Mouse (Mus musculus) intestine, postnatal 0 days (tissue): Measurements from ENCODE around the gene Mex3d. TPM values are rescaled to one million over a fixed set of nuclear protein-coding genes. Genes with fewer than 3 reads are reported as not detected.

Source experiments
- ATAC-seq: fragments of 200-750 bp; cut with Nextera tagmentation; 2 replicates; pipeline ENCODE4 v1.8.0; 2017; ENCODE audit warnings: mild to moderate bottlenecking, moderate TSS enrichment, moderate library complexity
- H3K27ac ChIP-seq: fragments of 300-500 bp; sonication (generic); 2 replicates; pipeline ENCODE4 v1.5.1; 2014; ENCODE audit warnings: mild to moderate bottlenecking, low read depth, low read length, moderate library complexity
- H3K27me3 ChIP-seq: fragments of 300-500 bp; sonication (generic); replicated peaks from 2 replicates; pipeline ENCODE4 v1.6.1; 2014; ENCODE audit warnings: low read length, mixed read lengths; ENCODE audit not compliant: control insufficient read depth, insufficient read depth
- H3K36me3 ChIP-seq: fragments of 300-500 bp; sonication (generic); 2 replicates; pipeline ENCODE4 v1.6.1; 2014; ENCODE audit warnings: mild to moderate bottlenecking, moderate library complexity; ENCODE audit not compliant: control insufficient read depth, insufficient read depth
- H3K4me1 ChIP-seq: fragments of 300-500 bp; sonication (generic); replicated peaks from 2 replicates; pipeline ENCODE4 v1.6.1; 2014; ENCODE audit warnings: antibody characterized with exemption, low read length, mixed read lengths; ENCODE audit not compliant: control insufficient read depth, insufficient read depth
- H3K4me2 ChIP-seq: fragments of 300-500 bp; sonication (generic); replicated peaks from 2 replicates; pipeline ENCODE4 v1.6.1; 2014; ENCODE audit warnings: low read depth, mild to moderate bottlenecking, moderate library complexity
- H3K4me3 ChIP-seq: fragments of 300-500 bp; sonication (generic); 2 replicates; pipeline ENCODE4 v1.5.1; 2014; ENCODE audit warnings: low read depth, low read length
- H3K9ac ChIP-seq: fragments of 300-500 bp; sonication (generic); 2 replicates; pipeline ENCODE4 v1.6.1; 2014; ENCODE audit warnings: mild to moderate bottlenecking, low read depth, low read length
- H3K9me3 ChIP-seq: fragments of 300-500 bp; sonication (generic); 2 replicates; pipeline ENCODE4 v1.6.1; 2016; ENCODE audit warnings: mixed run types; ENCODE audit not compliant: control insufficient read depth
- CTCF ChIP-seq: sonication (generic); IDR thresholded peaks from 2 replicates; pipeline ENCODE4 v1.5.1; 2016; ENCODE audit warnings: low read depth, mild to moderate bottlenecking, control low read depth, antibody characterized with exemption, moderate library complexity
- WGBS: fragments of 180-500 bp; shearing (Covaris S2); extraction: QIAGEN DNeasy Blood & Tissue Kit; methylation state at CpG from one replicate; pipeline ENCODE4 v1.1.7; 2014; 5-methylcytosine and 5-hydroxymethylcytosine counted together
- polyA plus RNA-seq: library from polyadenylated mRNA; unstranded; fragments of >200 nt; fragmentation: Nextera tagmentation; extraction: Ambion mirVana; gene quantifications from 2 replicates; pipeline ENCODE4 v1.2.1, GENCODE M21; 2015

Gene Mex3d
- polyA plus RNA-seq, 1 experiment from 2014 or later = 4.2 TPM

DNA sequence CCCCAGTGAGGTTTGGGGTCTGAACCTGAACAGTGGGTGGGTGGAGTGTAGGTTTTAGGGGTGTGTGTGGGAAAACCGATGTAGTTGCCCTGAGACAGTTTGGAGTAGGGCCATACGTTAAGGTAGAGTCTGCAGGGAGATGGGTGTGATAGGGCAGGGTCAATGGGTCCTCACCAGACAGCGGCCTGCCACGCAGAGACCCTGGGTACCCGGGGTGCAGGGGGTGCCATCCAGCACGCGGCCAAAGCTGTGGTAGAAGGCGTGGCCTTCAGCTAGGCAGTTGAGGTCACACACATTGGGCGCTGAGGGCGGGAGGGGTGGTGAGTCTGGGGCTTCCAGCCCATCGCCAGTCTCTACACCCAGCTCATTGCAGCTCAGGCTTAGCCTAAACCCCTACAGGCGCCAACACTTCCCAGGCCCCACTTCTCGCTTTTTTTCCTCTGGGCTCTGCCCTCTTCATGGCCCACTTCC lies 44.0 kb downstream of the Mex3d start:
- peaks cover 3% of the 10 kb centered on the region; the same call in 1 of the 2 replicates for H3K36me3 ChIP-seq
- H3K27ac ChIP-seq = 0 out of 2 replicates have a peak overlapping the region, but pooled peaks have one; percentile 72
- no peaks in the 10 kb centered on the region for H3K9me3 ChIP-seq
- no peak overlapping the region for H3K4me3 ChIP-seq
- peak overlapping the region; percentile 61 for H3K4me2 ChIP-seq
- WGBS = 38% methylated on average over 13 of the region's 13 CpGs
- no peak for TF ChIP-seq CTCF
- no peak overlapping the region for H3K9ac ChIP-seq
- no peak for ATAC-seq
- peaks cover 24% of the 10 kb centered on the region for H3K4me1 ChIP-seq
- peaks cover 19% of the 10 kb centered on the region for H3K27me3 ChIP-seq

DNA sequence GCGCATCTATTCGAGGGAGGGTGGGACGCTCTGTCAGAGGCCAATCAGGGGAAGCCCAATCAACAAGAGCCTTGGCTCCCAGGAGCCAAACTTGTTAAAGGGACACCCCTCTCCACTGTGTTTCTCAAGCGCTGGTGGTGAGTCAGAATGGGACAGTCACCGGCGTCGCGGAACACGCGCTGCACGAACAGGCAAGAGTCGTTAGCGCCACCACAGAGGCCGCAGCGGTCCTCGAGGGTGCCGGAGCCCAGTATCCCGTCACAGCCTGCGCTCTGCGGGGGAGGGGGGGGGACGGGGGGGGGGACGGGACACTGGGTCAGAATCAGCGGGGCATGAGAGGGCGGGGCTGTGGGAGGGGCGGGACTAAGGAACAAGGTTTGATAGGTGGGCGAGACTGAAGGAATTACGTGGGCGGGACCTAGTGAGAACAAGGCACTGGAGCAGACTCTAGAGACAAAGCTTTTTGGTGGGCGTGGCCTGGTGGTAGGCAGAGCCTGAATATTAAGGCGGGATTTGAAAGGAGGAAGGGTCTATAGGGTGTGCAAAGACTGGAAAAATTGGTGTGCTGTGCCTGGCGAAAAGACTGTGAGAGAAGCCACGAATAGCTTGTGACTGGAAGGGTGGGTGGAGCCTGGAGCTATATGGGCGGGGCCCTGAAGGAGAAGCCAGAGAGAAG lies 44.6 kb downstream of the Mex3d start:
- 0 out of 2 replicates have a peak overlapping the region, but pooled peaks have one; percentile 23 for H3K9ac ChIP-seq

DNA sequence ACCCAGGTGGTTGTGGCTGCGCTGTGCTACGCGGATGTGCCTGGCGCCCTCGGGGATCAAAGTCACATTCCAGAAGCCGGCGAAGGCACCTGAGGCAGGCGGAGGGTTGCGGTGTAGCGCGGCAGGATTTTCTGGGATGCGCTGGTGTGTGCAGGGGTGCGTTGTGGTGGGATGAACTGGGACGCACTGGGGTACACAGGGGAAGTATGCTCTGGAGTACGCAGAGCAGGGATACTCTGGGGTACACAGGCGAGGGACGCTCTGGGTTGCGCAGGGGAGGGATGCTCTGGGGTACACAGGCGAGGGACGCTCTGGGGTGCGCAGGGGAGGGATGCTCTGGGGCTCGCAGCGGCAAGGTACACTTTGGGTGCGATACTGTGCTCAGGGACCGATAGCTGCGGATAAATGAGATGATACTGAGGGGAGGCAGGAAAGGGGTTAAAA lies 45.1 kb downstream of the Mex3d start:
- no peaks in the 10 kb centered on the region for H3K9me3 ChIP-seq
- H3K4me2 ChIP-seq = peak overlapping the region; percentile 61
- no peak overlapping the region for H3K27ac ChIP-seq
- WGBS = 4% methylated on average over 26 of the region's 26 CpGs
- no peak for ATAC-seq
- no peak for TF ChIP-seq CTCF
- H3K36me3 ChIP-seq = peaks cover 3% of the 10 kb centered on the region; the same call in 1 of the 2 replicates
- peaks cover 20% of the 10 kb centered on the region for H3K4me1 ChIP-seq
- peak overlapping the region; percentile 27 for H3K4me3 ChIP-seq
- peaks cover 19% of the 10 kb centered on the region for H3K27me3 ChIP-seq
- 0 out of 2 replicates have a peak overlapping the region, but pooled peaks have one; percentile 23 for H3K9ac ChIP-seq

More for the DNA sequence above, 44.6 kb downstream of the Mex3d start:
- peaks cover 3% of the 10 kb centered on the region; the same call in 1 of the 2 replicates for H3K36me3 ChIP-seq
- ATAC-seq = peak; percentile 7; the same call in 1 of the 2 replicates
- H3K27me3 ChIP-seq = peaks cover 19% of the 10 kb centered on the region
- WGBS = 1% methylated on average over 28 of the region's 33 CpGs
- peaks cover 23% of the 10 kb centered on the region for H3K4me1 ChIP-seq
- no peaks in the 10 kb centered on the region for H3K9me3 ChIP-seq
- no peak overlapping the region for H3K27ac ChIP-seq
- TF ChIP-seq CTCF = 0 out of 2 replicates have a peak, but pooled peaks have one; percentile 4
- H3K4me2 ChIP-seq = peak overlapping the region; percentile 61
- H3K4me3 ChIP-seq = peak overlapping the region; percentile 27

DNA sequence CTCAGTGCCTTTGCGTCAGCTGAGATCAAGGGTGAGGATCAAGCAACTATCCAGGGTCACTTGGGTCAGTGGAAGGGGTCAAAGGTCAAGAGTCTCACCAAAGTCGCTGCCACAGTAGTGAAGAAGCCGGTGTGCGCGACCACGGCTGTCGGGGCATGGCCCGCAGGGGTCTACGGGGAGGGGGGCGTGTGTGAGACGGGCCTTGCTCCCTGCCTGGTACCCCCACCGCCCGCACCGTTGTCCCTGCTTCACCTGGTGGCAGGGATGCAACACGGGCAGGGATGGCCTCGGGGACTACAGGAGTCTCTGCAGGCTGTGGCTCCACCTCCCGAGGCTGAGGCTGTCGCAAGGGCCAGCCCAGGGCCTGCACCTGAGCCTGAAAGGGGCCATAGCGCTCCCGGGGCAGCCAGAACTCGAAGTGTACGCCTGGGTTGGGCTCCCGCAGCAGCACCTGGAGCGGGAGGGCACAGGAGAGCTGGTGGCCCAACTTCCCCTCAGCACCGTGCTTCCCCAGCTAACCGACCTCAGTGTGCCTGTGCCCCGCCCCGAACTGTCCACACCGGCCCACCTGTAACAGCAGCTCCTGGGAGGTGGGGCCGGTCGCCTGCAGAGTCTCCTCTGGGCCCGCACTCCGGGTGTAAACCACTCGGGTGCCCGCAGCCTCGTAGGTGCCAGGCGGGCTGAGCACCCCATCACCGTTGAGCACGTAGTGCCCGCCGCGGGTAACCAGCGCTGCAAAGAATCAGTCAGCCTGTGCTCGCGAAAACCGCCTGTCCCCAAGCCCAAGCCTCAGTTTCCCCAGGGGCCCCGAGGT lies 45.8 kb downstream of the Mex3d start:
- Histone ChIP-seq H3K36me3 (peaks cover 3% of the 10 kb centered on the region; the same call in 1 of the 2 replicates), H3K9me3 (no peaks in the 10 kb centered on the region), H3K4me1 (peaks cover 20% of the 10 kb centered on the region), H3K27me3 (peaks cover 19% of the 10 kb centered on the region), H3K27ac (no peak overlapping the region), H3K4me3 (peak overlapping the region; percentile 27), H3K4me2 (peak overlapping the region; percentile 61), H3K9ac (no peak overlapping the region)
- no peak for ATAC-seq
- 10% methylated on average over 46 of the region's 47 CpGs for WGBS
- no peak for TF ChIP-seq CTCF

DNA sequence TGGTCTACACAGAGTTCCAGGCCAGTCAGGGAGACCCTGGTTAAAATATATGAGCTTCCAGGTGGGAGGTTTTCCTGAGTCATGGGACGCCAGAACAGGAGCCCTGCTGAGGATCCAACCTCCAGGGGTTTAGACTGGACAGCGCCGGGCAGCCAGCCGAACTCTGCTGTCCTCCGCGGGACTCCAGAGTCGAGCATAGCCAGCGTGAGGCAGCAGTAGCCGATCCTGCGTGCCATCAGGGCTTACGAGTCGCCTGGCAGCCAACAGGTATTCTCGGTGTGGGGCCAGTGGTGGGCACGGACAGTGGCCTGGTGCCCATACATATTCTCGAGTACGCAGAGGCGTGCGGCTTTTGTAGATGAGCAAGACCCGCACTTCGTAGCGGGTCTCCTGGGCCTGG lies 46.4 kb downstream of the Mex3d start:
- ATAC-seq = no peak
- Histone ChIP-seq H3K4me3 (no peak overlapping the region), H3K4me2 (no peak overlapping the region; the same call in 1 of the 2 replicates), H3K9ac (no peak overlapping the region), H3K27me3 (peaks cover 19% of the 10 kb centered on the region), H3K9me3 (no peaks in the 10 kb centered on the region), H3K36me3 (peaks cover 4% of the 10 kb centered on the region; the same call in 1 of the 2 replicates), H3K27ac (no peak overlapping the region), H3K4me1 (peaks cover 20% of the 10 kb centered on the region)
- TF ChIP-seq CTCF = no peak
- WGBS = 53% methylated on average over 21 of the region's 21 CpGs
